Mouse (Mus musculus): ENCODE measurements at regions not wholly inside any gene's neighbourhood (a gene's known extent, or its start where the extent isn't known, plus 50 kb on each side); places are given as distances from the start of the nearest gene placed in this dataset.
A peak's percentile ranks its signal among the peaks of the same experiment; 100 is the strongest.
"Not testable (repeated sequence)": the region's sequence is repeated elsewhere in the genome, so short reads cannot be mapped to it uniquely, and the experiment has no call there.

GRCm38 (mm10) chr1:164548071-164548470, 89.9 kb upstream of the Atp1b1 start:
- DNase-seq (ENCODE audit: low spot score), result no peak

GRCm38 (mm10) chr1:164545843-164546242, 87.7 kb upstream of the Atp1b1 start:
- DNase-seq (ENCODE audit: low spot score), result no peak

GRCm38 (mm10) chr1:164543045-164543803, 85.1 kb upstream of the Atp1b1 start:
- no peak for DNase-seq (ENCODE audit: low spot score)

GRCm38 (mm10) chr1:164541711-164542110, 83.6 kb upstream of the Atp1b1 start:
- no peak for DNase-seq (ENCODE audit: low spot score)

GRCm38 (mm10) chr1:164538304-164539043, 80.3 kb upstream of the Atp1b1 start:
- no peak for DNase-seq (ENCODE audit: low spot score)

GRCm38 (mm10) chr1:164537324-164537948, 79.3 kb upstream of the Atp1b1 start:
- DNase-seq (ENCODE audit: low spot score), result no peak

- no peak for DNase-seq (ENCODE audit: low spot score)
Observed at GRCm38 (mm10) chr1:164532196-164532595, 74.0 kb upstream of the Atp1b1 start.

- no peak for DNase-seq (ENCODE audit: low spot score)
Observed at GRCm38 (mm10) chr1:164531741-164532140, 73.6 kb upstream of the Atp1b1 start.

- DNase-seq (ENCODE audit: low spot score), result no peak
Observed at GRCm38 (mm10) chr1:164526748-164527147, 68.6 kb upstream of the Atp1b1 start.

GRCm38 (mm10) chr1:164522377-164523150, 64.4 kb upstream of the Atp1b1 start:
- no peak for DNase-seq (ENCODE audit: low spot score)

- no peak for DNase-seq (ENCODE audit: low spot score)
Observed at GRCm38 (mm10) chr1:164521371-164522130, 63.4 kb upstream of the Atp1b1 start.

GRCm38 (mm10) chr1:164518866-164519265, 60.7 kb upstream of the Atp1b1 start:
- DNase-seq (ENCODE audit: low spot score), result no peak

GRCm38 (mm10) chr1:164518308-164518707, 60.2 kb upstream of the Atp1b1 start:
- no peak for DNase-seq (ENCODE audit: low spot score)

- not testable (repeated sequence) for DNase-seq (ENCODE audit: low spot score)
Observed at GRCm38 (mm10) chr1:164517362-164517761, 59.2 kb upstream of the Atp1b1 start.

GRCm38 (mm10) chr1:164511628-164512385, 53.7 kb upstream of the Atp1b1 start:
- peak; percentile 30 for DNase-seq (ENCODE audit: low spot score)

- no peak for DNase-seq (ENCODE audit: low spot score)
Observed at GRCm38 (mm10) chr1:164509226-164509625, 51.1 kb upstream of the Atp1b1 start.

GRCm38 (mm10) chr1:164508556-164508955, 50.4 kb upstream of the Atp1b1 start:
- no peak for DNase-seq (ENCODE audit: low spot score)

GRCm38 (mm10) chr1:164508106-164508505, 50.0 kb upstream of the Atp1b1 start:
- no peak for DNase-seq (ENCODE audit: low spot score)

All from thymus, postnatal 0 days (tissue).